Mouse (Mus musculus): Measurements from ENCODE around the gene Mylk2. TPM values are rescaled to one million over a fixed set of nuclear protein-coding genes. Genes with fewer than 3 reads are reported as not detected.

Gene Mylk2
- total RNA-seq, 1 experiment from 2014 or later = not detected

DNA sequence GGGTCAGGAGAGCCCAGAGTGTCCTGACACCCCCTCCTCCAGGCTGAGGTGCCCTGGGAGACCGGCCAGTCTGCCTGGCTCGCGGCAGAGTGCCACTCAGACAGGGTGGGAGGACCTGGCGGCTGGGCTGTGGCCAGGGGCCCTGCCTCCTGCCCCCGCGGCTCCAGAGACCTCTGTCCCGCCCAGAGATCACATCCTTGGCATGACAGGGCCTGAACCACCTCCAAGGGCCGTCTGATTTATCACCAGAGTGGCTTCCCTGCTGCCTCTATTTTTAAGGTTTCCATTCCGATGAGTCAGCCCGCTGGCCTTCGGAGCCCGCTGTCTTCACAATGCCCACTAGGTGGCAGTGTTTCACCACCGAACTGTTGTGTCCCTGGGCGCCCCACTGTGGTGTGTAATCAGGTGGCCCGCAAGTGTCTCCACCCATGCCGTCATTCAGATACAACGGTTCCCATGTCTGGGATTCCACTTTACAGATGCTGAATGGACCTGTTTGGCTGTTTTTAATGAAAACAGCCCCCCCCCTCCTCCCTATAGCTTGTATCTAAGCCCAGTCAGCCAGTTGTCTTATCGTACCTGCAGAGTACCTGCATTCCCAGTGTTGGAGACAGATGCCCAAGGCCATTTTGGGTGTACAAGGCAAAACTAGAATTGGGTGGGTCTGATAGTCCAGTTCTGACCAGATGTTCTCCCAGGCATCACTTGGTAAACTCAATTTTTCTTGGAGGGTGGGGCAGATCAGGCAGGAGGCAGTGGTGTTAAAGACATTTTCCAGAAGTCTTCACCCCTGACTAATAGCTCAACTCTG lies 3.4 kb downstream of the Mylk2 start:
- peak; percentile 95 for DNase-seq

DNA sequence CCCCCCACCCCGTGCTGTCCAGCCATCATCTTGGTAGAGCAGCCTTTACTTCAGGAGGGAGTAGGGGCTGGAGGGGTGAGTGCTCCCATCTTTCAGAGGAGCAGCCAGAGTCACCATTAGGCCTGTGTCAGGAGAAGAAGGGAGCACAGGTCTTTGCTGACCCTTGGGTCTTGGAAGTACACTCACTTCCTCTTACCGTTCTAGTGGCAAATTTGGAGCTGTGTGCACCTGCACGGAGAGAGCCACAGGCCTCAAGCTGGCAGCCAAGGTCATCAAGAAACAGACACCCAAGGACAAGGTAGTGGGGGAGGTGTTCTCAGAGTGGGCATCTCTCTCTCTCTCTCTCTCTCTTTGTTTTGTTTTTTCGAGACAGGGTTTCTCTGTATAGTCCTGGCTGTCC lies 4.3 kb downstream of the Mylk2 start:
- no peak for DNase-seq

DNA sequence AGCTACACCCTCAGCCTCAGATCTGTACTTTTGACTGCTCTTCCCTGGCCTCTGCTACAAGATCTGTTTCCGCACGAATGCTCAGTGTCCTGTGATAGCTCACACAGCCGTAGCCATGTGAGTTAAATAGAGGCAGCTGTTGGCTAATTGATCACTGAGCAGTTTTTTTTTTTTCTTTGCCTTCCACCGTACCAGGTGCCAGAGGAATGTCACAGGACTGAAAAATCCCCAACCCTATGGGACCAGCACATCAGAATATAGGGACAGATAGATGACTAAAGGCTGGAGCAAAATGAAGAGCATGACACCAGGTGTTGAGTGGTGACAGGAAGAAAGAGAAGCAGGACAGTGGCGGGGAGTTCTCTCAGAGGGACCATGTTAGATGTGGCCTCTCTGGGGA lies 5.0 kb downstream of the Mylk2 start:
- no peak for DNase-seq

DNA sequence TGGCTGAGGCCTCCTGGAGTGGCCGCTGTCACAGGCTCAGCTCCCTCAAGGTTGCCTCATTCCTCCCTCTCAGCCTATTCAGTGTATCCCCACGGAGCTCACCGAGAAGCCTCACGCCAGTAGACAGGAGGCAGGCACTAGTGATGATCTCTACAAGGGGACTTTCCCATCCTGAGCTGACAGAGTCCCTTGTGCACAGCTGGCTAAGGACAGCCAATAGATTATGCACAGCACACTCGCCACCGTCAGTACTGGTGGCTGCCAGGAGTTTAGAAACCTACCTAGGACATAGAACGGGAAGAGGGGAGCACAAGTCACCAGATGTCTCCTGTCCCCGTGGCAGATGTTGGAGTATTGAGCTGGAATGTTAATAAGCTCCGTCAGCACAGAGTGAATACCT lies 6.5 kb downstream of the Mylk2 start:
- no peak for DNase-seq

DNA sequence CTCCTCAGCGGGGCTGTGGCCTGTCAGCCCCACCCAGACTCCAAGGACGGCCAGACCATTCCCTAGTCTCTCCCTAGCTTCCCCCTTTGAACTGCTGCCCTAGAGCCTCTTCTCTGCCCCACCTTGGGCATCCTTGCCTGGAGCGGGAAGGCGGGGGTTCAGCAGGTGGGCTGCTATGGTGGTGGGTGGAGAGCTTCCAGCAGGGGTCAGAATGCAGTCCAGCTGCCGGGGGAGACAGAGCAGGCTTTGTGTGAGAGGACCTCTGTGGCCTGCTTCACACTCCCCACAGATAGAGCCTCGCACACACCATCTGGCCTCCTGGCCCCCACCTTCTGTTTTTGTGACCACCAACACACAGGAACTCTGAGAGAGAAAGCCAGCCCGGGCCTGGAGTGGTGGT lies 11.2 kb downstream of the Mylk2 start:
- no peak for DNase-seq

DNA sequence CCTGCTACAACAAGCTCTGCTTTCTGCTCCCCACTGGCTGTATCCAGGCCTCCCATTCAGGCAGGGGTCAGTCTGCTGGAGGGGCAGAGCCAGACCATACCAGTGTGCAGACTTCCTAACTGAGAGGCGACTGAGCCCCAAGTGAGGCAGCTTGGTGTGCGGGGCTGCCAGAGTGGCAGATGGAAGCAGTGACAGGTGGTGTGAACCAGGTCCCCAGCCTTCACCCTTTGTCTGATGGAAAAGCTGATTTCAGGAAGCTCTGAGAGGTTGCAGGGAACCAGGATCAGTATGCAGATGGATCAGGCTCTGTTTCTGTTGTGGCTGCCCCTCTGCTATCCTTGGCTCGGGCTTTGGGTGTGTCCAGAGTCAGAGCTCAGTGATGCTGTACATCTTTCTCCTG lies 12.5 kb downstream of the Mylk2 start:
- no peak for DNase-seq

DNA sequence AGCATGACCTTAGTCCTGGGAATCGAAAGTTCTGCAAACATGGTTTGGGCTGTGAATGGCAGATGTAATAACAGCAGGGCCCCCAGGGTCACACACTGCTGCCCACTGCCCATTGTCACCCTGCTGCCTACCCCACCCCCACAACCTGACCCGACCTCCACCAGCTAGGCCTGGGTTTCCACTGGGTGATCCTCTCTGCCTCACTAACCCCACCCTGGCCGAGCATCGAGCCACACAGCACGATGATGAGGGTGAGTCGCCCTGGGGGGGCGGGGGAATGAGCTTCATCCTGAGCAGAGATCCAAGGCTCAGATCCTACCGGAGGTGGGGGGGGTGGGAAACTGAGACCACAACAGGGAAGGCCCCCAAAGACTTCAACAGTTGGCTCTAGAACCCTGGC lies 13.0 kb downstream of the Mylk2 start:
- DNase-seq = peak; percentile 14

DNA sequence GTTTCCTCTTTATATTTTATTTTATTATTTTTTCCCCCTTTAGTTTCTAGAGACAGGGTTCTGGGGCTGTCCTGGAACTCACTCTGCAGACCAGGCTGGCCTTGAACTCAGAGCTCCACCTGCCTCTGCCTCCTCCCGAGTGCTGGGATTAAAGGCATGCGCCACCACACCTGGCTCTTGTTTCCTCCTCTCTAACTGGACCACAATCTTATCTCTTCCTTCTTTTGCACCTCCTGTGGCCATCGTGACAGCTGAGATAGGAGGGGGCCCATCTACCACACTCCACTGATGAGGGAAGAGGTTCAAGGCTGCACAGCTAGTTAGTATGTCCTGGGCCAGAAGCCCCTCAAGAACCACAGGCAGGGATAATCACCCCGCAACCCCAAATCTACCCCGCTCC lies 13.4 kb downstream of the Mylk2 start:
- no peak for DNase-seq

DNA sequence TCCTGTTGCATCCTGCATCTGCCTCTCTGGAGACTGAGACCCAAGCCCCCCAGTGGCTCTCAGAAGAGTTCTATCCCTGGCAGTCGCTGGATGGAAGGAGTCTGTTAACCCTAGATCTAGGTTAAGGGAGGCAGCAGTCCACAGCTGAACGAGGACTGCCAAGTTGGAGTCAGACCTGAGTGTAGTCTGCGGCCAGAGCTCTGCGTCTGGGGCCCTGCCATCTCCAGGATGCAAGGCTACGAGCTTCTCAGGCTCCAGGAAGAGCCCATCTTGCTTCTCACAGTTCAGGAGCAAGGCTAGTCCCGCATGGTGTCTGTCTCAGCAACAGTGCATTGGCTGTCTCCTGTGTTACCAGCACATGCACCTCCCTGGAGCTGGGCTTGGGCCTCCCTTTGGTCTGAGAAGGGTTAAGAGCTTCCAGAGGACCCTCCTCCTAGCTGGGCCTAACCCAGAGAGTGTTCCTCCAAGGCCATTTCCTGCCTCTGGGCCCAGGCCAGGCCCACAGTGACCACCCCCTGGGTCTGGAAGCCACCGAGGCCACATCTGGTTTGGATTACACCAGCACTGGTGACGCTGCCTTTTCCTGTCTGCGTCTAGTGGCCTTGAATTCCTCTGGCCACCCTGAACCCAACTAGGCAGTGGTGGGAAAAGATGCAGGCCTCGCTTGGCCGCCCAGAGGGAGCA lies 14.2 kb downstream of the Mylk2 start:
- DNase-seq = peak; percentile 89

DNA sequence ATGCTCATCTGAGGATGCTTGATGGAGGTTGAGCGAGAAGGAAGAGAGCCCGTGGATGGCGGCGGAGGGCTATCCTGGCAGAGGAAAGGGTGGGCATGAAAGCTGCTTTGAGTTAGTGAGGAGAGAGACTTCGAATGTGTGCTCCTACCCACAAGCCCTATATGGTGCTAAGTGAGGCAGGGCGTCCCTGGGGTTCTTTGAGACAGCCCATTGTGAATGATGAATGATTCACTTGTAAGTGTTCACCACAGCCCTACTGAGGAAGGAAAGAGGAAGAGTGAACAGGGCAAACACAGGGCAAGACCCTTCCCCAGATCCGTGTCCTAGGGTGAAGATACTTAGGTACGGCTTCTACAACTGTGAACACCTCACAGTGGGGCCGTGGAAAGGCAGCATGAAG lies 15.7 kb downstream of the Mylk2 start:
- no peak for DNase-seq

DNA sequence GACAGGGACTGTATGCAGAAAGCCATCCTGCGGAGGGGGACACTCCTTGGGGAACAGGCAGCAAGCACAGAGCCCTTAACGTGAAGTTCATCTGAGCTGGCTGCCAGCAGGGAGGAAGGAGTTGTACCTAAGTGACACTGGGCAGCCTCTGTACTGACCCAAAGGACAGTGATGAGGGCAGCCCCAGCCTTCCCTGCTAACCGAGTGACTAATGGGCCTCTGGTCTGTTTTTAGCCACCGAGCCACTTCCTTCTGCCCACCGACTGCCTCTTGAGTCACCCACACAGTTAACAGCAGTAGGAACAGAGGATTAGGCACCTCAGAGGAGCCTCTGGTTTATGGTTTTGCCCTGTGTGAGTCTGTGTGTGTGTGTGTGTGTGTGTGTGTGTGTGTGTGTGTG lies 16.2 kb downstream of the Mylk2 start:
- peak; percentile 67 for DNase-seq

DNA sequence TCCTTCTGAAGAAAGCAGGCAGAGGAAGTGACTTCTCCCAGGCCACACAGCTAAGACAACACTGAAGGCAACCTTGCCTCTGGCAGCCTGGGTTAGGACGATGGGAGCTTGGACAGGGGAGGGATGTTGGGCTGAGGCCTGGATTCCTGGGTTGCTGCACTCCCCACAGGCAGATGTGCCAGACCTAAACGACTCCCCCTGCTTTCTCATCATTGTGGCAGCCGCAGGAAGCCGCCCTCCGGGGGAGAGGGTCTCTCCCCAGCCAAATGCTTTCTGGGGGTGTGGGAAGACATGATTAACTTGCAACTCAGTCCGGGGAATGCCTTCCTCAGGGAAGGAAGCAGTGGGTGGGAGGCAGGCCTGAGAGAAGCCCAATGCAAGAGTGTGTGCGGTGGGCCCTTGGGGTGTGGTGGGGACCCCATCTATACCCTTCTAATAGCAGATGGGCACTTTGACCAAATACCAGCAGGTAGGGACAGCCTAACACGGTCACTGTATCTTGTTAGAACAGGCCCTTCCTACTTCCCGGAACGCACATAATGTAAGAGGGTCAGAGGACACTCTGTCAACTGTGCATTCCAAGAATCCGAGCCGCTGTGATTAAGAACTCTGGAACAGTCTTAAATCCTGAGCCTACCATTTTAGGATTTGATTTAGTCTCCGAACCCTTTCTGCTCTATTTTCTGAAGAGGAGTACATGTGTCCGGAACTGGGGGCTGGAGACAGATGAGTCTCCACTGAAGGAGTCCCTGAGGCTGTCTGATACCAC lies 17.3 kb downstream of the Mylk2 start:
- DNase-seq = no peak

DNA sequence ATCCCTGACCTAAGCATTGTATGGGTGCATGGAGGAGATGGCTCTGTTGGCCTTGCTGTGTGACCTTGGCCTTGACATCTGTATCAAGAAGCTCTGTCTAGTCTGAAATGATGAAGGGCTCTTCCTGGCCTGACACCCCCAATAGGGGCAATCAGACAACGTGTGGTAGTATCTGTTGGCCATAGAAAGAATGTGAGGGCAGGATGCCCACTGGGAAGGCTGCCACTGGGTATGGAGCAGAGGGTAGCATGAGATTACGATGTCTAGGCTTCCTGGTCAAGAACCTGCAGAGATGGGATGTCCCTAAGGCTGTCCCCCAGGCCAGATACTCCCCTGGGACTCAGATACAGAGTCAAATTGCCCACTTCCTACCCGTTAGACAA lies 17.8 kb downstream of the Mylk2 start:
- no peak for DNase-seq

DNA sequence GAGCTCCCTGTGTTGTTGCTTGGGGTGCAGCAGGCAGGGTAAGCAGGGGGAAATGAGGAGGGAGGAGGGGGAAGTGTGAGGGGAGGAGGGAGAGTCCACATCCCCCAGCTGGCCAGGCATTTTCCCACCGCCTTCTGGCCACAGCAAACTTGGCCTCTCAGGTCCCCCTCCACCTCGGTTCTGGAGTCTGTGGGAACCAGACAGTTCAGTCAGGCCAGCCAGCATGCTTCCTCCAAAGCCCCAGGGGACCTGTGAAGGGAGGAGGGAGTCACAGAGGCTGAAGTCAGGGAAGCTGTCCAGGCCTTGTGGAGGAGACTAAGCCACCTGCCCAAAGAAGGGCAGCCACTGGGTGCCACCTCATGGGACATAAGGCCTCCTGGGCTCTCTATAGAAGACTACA lies 19.1 kb downstream of the Mylk2 start:
- no peak for DNase-seq

DNA sequence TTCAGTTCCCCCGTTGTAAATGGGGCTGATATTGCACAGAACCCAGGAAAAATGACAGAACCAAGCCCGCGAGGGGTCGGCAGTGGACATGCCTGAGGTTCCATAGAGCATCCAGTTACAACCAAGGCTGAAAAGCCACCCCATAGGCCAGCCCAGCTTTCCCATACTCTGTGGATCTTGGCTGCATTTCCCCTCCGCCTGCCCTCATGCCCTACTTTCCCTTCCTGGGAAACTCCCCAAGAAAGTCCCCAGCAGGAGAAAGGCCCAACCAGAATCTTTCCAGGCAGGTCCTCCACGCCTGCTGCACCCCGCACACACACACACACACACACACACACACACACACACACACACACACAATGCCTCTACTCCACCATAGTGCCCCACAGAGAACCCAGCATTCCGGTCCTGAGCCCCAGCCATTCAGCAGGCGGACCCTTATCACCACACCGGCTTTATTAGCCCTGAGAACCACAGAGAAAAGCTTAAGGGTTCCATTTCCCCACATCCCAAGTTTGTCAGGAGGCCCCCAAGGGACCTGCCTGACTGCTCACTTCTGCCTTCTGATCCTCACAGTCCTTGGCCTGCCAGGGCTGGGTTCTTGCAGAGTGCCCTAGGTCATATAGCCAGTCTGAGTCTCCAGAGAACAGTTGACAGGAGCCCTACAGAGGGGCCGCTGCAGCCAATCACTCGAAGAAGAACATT lies 20.5 kb downstream of the Mylk2 start:
- DNase-seq = peak; percentile 19

DNA sequence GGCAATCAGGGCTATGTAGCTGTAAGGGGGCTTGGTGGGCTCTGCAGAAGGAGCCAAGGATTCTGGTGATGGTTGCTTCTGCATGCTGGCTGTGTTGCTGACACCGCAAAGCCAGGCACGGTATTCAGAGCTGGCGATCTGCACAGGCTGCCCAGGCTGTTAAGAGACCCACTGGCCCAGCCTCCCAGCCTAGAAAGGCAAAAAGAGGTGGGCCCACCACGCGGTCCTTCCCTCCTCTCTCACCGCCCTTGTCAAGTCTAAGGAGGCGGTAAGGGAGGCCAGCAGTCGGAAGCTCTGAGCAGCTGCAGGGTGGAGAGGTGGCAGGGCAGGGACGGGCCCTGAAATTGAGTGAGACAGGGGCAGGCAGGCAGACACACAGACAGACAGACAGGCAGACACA lies 21.9 kb downstream of the Mylk2 start, which contains the start of gene Foxs1:
Gene Foxs1 (minus strand): TSS at position 161 of the 400 bp plus-strand sequence.
- peak; percentile 21 for DNase-seq

DNA sequence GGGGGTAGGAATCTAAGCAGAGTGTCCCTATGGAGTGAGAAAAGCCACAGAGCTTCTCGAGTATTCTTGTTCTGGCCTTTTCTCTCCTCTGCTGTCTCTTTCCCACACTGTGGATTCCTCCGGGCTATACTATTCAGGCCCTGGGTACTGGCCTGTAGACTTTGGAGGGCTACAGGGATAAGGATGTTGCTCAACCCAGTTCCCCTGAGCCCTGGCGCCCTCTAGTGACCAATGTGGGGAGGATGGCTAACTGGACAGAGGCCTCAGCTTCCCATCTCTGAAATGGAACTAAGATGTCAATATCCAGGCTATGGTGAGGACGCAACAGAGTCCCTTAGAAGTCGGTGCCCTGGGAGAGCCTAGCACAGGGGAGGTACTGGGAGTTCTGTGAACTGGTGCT lies 22.5 kb downstream of the Mylk2 start:
- peak; percentile 78 for DNase-seq

DNA sequence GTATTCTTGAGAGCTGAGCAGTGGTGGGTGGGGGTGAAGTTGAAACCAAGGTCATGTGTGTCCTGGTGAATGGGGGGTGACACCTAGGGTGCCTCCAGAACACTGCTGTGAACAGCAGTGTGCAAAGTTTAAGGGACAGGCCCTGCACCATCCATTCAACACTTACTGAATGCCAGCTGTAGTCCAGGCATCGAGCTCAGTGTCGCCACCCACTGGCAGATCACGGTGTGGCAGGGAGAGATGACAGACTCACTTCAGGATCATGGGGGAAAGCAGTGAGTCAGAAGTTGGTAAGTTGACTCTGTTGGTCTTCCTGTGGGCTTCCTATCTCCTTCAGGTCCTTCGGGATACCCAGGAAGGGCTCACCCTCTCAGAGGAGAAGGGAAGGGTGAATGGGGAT lies 28.7 kb downstream of the Mylk2 start:
- DNase-seq = peak; percentile 84

DNA sequence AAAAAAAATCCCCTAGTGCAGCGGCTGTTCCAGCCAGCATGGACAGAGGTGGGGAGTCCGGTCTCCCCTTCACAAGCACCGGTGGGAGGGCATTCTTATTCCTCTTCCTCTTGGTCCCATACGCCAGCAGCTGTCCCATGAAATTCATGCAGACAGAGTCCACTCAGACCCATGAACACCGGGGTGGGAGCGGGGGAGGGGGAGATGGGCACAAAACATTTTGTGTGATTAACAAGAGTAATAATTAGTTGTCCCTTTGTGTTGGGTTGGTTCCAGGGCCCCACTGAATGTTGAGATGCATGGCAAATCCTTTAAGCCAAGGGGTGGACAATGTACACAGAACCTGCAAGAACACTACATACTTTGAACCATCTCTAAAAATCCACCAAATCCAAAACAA lies 30.0 kb downstream of the Mylk2 start:
- DNase-seq = no peak

DNA sequence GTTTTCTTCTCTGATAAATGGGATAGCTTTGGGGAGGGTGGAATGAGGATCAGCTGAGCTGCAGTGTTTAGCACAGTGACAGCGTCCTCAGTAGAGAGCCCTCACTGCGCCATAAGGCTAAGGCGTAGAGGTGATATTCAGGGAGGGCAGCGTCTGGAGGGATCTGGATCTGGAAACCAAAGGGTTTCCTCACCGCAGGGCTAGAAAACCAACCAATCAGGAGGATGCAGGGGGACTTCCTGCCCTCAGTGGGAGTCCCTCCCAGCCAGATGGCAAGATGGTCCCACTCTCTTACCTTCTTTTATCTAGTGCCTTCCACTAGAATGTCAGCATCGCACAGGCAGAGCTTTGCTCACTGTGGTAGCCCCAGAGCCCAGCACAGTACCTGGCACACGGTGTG lies 30.6 kb downstream of the Mylk2 start:
- DNase-seq = no peak

DNA sequence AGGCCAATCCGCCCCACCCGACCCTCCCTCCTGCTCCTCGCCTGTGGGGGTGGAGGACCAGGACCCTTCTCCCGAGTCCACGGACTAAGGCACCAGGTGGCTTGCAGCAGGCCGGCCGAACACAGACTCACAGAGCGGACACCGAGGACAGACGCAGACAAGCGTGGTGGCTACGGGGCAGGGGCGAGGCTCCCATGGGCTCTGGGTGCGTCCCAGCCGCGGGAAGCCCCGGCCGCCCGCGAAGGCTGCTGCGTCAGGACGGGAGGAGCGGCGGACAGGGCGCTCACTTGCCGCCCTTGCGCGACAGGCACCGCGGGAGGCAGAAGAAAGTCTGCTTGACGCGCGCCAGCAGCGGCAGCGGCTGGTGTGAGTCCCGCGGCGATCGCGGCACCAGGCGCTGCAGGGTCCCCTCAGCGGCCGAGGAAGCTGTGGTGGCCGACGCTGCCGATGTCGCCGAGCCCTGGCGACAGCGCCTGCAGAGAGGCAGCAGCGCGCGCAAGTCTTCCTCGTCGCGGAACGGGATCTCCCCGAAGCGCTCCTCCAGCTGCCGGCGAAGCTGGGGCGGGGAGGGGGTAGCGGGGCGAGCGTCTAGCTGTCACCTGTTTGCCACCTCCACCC lies 31.9 kb downstream of the Mylk2 start:
- DNase-seq = peak; percentile 57

DNA sequence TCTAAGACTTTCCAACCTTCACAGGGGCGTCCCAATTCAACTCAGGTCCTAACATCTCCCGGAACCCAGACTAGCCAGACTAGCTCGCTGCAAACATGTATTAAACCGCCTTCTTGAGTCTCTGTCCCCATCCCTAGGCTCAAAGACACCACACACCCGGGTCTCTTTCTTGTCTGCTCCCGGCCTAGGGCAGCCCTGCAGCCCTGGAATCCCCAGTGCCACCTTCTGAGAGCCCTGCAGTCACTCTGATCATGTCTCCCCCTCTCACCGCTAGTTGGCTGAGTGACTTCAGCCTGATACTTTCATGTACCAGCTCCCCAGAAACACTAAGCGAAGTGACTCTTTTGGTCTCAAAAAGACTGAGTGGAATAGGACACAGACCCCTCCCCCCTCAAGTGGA lies 32.4 kb downstream of the Mylk2 start:
- no peak for DNase-seq
